Mouse (Mus musculus) left cerebral cortex, adult 6 months (tissue): ENCODE results near the gene Rhox2a. TPM values are rescaled to one million over a fixed set of nuclear protein-coding genes. Genes with fewer than 3 reads are reported as not detected.

Source experiments
- long read RNA-seq, 2 experiments: library from polyadenylated mRNA; unstranded; transcript quantifications; one replicate each; pipeline ENCODE4 v2.0.0; 2019 to 2020
- polyA plus RNA-seq: library from polyadenylated mRNA; unstranded; fragments of <200 nt; fragmentation: Nextera tagmentation; gene quantifications from 2 replicates; pipeline ENCODE4 v1.2.3, GENCODE M21; 2021

The Rhox2a gene
- polyA plus RNA-seq = not detected in 2 replicates
- long read RNA-seq, experiment 1 = 0 reads
- long read RNA-seq, experiment 2 = 0 reads

DNA sequence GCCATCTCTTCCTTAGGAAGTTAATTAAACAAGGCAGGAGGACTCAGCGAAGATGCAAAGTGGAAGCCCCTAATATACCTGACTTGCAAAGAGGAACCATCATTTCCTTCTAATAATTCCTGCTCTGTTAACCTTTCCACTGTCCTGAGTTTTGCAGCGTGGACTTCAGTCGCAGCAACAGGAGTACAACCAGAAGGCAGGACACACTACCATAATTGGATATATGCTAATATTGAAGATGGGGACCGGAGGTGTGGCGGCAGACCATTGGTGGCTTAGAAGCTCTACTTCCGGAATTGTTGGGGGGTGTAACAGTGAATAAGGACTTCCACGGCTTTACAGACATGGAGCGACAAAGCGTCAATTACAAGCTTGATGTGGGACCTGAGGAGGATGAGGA is at the start of gene Rhox2a:
Gene Rhox2a, plus strand, starts transcription at position 301 of the 400 bp plus-strand sequence.

DNA sequence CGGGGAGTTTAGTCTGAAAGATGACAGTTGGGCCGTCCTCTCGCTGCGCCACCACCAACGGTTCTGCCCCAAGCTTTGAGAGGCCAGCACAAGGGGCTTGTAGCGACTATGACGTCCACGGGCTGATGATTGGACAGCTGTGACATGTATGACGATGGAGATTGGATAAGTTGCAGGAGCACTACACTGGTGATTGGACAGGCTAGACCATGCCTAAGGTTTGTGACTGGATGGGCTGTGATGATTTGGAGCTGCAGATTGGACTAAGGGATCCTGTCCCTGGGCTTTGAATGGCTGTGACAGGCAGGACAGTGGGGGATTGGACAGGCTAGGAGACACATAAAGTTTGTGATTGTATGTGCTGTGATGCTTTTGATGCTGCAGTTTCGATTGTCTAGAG is 33.8 kb upstream of the Rhox2a start, which contains the start of gene Gm9:
Gene Gm9, minus strand, starts transcription at position 101 of the 400 bp plus-strand sequence.

DNA sequence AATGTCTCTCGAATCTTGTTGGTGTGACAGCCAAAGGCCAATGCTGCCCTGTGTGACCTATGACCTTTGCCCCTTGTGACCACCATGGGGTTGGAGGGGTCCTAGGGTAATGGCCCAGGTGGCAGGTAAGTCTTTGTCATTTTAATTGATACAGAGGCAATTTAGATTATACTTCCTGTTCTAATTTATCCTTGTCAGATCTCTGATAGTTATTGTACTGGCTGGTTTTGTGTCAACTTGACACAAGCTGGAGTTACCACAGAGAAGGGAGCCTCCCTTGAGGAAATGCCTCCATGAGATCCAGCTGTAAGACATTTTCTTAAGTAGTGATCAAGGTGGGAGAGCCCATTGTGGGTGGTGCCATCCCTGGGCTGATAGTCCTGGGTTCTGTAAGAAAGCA is 22.6 kb upstream of the Rhox2a start, which contains the start of gene Rhox1:
Gene Rhox1, minus strand, starts transcription at position 101 of the 400 bp plus-strand sequence.

DNA sequence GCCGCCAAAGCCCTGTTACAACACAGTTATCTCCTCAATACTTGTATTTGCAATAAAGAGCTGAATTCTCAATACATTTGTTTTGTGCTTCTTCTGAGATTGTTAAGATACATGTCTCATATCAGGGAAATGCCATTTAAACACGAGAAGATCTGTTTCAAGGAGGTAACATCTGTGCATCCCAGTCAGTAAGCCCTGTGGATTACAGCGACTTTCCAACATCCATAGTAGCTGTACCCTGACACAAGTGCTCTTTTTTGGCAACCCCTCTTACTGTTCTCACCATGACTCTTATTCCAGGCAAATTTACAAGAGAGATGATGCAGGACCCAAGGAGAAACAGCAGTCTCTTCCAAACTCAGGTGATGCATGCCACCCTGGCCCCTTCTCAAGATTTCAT is 4.8 kb downstream of the Rhox2a start, which contains the start of gene Rhox3a:
Gene Rhox3a, plus strand, starts transcription at position 301 of the 400 bp plus-strand sequence.

DNA sequence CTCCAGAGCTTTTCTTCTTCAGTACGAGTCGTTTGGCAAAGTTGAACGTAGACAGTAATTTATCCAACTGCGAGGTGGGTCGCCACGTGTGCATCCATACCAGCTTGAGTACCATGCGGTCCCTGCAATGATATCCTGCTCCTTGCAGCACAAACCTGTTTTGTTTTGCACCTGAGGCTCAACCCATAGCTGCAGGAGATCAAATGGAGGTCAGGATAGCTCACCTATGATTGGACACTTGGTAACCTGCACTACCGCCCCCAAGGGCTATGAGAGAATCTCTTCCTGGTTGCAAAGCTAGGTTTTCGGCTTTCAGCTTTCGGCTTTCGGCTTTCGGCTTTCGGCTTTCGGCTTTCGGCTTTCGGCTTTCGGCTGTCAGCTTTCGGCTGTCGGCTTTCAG is 20.3 kb downstream of the Rhox2a start, which contains the start of gene Rhox4a:
Gene Rhox4a, plus strand, starts transcription at position 301 of the 400 bp plus-strand sequence.

Other genes starting within 250 kb of the Rhox2a start
- not detected in 2 replicates for gene Sowahd, start 196.1 kb upstream of the Rhox2a start, polyA plus RNA-seq
- gene Rpl39, start 159.6 kb upstream of the Rhox2a start, polyA plus RNA-seq = 1,355 and 1,427 TPM in 2 replicates
- 9.1 and 9.4 TPM in 2 replicates for gene Upf3b, start 134.7 kb upstream of the Rhox2a start, polyA plus RNA-seq
- 7.7 and 7.9 TPM in 2 replicates for gene Nkap, start 118.2 kb upstream of the Rhox2a start, polyA plus RNA-seq
- gene Akap14, start 76.1 kb upstream of the Rhox2a start, polyA plus RNA-seq = 0.08 TPM in 1 of 2 replicates, not detected in the other
- gene Ndufa1, start 53.8 kb upstream of the Rhox2a start, polyA plus RNA-seq = 1,185 and 1,422 TPM in 2 replicates
- 12.6 and 16.1 TPM in 2 replicates for gene Rnf113a1, start 53.7 kb upstream of the Rhox2a start, polyA plus RNA-seq
- gene Gm9, start 33.9 kb upstream of the Rhox2a start, polyA plus RNA-seq = not detected in 2 replicates
- not detected in 2 replicates for gene Rhox1, start 22.7 kb upstream of the Rhox2a start, polyA plus RNA-seq
- not detected in 2 replicates for gene Rhox3a, start 4.9 kb downstream of the Rhox2a start, polyA plus RNA-seq
- not detected in 2 replicates for gene Rhox4a, start 20.4 kb downstream of the Rhox2a start, polyA plus RNA-seq
- not detected in 2 replicates for gene Rhox3a2, start 135.1 kb downstream of the Rhox2a start, polyA plus RNA-seq
- not detected in 2 replicates for gene Rhox4a2, start 145.9 kb downstream of the Rhox2a start, polyA plus RNA-seq
- gene Rhox2b, start 167.1 kb downstream of the Rhox2a start, polyA plus RNA-seq = not detected in 2 replicates
- gene Rhox4b, start 187.5 kb downstream of the Rhox2a start, polyA plus RNA-seq = not detected in 2 replicates
- not detected in 2 replicates for gene Rhox2c, start 208.7 kb downstream of the Rhox2a start, polyA plus RNA-seq
- not detected in 2 replicates for gene Rhox3c, start 213.6 kb downstream of the Rhox2a start, polyA plus RNA-seq
- gene Rhox4c, start 235.4 kb downstream of the Rhox2a start, polyA plus RNA-seq = not detected in 2 replicates
- not detected in 2 replicates for gene Rhox2d, start 248.5 kb downstream of the Rhox2a start, polyA plus RNA-seq